Mouse (Mus musculus): Measurements from ENCODE around the gene Plxdc1.
A peak's percentile ranks its signal among the peaks of the same experiment; 100 is the strongest.

The Plxdc1 gene

DNA sequence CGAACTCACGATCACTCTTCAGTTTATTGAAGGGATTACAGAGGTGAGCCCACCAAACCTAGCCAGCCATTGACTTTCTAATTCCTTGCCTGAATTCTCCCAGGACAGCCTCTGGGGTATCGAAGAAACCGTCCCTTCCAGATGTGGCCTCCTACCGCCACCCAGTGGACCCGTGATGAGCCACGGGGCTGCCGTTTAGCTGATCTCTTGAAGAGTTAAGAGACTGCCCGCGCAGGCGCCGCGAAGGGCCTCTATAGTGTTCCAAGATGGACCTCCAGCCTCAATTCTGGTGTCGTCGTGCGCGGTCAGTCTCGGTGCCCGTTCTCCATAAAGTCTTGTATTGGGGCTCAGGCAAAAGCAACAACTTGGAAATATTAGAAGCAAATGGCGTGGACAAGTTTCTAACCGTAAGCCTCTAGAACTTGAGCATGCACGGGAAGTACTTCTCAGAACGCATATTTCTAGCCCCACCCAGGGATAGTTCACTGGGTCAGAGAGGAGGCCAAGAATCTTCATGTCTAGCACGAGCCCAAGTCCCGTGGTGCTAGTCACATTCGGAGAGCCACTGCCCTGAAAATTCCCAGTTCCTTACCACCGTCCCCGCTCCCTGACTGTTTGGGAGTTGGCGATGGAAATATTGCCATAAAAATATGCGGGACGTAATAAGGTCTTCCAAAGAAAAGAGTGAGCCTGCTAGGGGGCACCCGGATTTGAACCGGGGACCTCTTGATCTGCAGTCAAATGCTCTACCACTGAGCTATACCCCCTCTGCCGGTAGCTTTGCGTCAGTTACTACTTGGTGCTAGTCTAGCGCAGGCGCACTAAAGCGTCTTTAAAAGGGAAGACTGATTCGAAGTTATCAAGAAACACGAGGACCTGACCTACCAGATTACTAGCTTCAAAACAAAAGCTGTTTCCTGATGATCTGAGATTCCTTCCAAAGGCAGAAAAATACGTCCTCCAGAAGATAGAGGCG is 1.6 kb upstream of the Plxdc1 start:
- DNase-seq, result peak; percentile 95

DNA sequence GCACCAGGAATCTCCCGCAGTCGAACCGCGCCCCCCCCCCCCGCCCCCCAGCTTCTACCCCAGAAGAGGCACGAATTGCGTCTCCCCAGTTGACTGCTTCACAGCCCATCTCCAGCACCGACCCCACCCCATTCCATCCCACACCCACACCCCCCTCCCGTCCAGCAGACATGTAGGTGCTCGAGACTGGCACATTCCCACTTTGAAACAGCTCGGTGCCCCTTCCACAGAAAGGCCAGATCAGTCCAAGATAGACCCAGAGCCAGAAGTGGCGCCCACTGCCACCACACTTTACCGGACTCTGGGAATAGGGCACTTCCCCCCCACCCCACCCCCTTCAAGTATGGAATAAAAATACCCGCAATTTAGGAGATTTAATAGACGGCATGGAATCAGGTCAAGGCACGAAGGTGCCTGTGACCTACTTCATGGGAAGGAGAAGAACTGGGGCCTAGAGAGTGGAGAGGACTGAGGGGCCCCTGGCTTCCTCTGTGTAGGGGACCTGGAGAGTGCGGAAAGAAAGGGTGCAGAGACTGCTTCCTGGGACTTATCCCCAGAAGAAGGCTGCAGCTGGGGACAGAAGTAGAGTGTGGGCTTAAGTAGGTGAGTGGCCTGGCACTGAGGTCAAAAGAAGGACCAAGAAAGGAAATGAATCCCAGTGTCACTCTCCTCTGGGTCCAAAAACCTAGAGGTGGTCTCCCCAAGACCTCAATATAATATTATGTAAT is 658 bp upstream of the Plxdc1 start:
- no peak for DNase-seq

DNA sequence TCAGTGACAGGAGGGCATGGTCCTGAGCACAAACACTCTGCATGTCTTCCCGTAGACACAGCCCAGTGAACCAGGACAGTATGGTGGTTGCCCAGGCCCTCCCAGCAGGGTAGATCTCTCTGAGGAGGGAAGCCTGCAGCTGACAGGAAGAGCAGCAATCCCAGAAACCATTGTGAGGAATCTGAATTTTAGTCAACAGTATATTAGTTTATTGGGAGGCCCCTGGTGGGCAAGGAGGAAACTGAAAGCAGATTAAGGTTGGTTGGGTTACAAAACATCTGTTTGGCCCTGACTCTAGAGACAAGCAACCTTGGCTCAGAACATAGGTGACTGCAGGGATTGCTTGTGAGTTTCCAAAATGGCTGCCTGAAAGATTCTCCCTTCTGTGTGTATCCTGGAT is 2.3 kb downstream of the Plxdc1 start:
- no peak for DNase-seq

DNA sequence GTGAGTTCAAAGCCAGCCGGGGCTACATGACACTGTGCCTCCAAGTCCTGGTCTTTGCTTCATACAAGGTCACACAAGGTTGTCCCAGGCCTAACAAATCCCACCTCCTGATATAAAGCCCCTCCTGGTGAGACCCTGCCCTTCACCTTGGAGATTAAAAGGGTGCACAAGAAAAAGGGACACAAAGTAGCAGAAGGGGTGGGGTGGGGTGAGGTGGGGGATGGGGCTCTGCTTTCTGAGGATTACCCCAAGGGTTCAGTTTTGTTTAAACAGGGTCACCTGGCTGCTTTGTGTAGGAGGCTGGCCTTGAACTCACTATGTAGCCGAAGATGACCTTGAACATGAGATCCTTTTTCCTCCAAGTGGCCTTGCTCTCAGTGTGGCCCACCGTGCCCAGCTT is 2.7 kb downstream of the Plxdc1 start:
- no peak for DNase-seq

DNA sequence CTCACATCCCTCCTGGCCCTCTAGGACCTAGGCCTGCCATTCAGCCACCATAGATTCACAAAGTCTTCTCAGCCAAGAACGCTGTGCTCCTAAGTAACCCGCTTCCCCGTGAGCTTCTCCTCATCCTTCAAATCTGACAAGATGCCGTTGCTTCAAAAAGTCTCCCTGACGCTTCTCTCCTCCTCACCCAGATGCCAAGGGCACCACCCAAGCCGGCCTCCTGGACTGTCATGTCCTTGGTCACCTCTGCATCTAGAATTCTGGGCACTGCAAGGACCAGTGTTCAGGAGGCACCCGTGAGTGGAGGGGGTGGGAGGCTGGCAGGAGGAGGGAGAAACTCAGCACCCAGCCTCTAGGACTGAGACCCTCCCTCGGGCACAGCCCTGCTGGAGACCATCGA is 3.5 kb downstream of the Plxdc1 start:
- DNase-seq, result no peak

DNA sequence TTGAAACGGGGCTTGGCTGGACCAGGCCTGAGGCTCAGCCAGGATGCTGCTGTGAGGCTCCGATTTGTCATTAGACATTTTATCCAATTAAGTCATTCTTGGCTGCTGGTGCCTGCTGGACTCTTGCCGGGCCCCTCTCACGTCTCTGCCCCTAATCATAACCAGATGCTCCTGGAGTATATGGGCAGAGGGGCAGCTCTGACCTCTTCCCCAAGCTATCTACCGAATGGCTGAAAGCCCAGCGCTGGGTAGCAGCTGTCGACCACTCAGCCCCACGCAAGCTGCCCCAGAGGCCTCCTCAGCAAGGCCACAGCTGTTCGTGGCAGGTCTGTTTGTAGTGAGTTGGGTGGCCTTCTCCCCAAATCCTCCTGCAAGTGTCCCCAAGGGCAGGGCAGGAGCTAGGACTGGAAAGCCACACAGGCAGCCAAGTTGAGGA is 5.7 kb downstream of the Plxdc1 start:
- DNase-seq, result peak; percentile 21 to 48

DNA sequence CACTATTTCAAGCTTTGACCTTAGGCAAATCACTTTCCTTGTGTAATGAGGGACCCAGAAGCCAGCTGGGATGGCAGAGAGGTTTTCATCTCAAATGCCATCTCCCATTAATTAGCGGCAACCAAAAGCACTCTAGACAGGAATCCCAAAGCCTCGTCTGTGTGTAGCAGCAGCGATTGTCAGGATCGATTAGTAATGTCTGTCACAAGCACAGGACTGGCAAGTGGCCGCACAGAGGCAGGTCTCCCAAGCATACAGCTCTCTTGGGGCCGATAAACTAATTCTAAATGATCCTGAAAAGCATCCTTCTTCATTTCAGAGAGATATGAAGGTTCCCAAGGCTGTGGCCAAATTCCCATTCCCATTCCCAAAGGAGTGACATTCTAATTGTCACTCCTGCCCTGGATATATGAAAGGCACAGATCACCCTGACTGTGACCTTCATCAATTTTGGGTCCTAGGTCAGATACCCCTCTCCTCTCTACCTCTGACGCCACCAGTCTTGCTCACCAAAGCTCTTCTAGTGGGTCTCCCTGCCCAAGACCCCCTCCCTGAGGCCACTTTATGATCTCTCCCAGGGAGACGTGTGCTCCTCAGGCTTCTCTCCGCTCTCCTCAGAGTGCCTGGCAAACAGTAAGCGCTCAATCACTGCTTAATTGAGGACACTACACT is 6.3 kb downstream of the Plxdc1 start:
- DNase-seq, result no peak

DNA sequence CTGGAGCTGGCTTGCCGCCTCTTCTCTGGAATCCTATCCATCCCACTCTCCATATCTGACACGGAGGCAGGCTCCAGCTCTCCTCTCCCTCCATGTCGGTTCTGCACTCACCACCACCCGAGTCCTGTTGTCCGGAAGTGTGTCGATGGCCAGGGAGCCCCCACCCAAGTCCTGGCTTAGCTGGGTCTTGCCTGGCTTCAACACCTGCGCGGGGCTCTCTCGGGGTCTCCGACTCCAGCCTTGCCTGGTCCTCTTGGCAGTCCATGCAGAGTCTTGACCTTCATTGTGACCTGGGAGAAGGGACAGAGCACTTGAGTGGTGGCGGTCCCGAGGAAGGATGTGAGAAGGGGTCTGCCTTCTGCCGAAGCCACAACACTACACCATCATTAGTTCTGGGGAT is 7.9 kb downstream of the Plxdc1 start:
- no peak for DNase-seq

DNA sequence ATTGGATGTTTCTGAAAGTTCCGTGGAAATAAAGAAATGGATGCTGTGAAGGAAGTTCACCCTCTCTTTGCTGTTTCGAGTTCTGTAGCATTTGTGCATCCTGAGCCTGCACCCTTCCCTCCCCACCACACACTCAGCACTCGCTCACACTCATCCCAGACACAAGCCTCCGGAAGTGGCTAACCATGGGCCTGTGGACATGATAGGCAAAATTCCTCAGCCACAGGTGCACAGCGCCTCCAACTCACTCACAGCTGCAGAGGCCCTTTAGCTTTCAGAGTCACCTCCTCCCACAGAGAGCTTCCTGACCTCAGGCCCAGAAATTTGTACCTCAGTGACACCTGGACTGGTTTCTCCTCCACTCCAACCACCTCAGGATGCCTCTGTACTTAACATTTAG is 8.4 kb downstream of the Plxdc1 start:
- DNase-seq, result no peak

DNA sequence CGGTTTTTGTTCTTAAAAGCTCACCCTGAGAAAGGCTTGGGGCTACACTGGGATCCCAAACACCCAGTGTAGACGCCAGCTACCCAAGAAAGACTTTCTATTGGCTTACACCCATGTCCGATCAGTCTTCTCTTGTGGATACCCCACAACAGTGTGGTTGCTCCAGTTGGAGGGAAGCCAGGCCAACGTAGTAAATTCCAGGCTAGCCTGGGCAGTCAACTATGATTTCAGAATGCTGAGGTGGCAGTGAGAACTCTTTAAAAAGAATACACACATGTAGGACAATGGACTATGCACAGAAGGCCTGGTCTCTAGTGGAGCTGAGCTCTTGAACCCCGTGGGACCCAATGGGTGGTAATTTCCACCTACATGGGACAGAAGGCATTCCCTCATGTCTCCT is 11.5 kb downstream of the Plxdc1 start:
- no peak for DNase-seq

DNA sequence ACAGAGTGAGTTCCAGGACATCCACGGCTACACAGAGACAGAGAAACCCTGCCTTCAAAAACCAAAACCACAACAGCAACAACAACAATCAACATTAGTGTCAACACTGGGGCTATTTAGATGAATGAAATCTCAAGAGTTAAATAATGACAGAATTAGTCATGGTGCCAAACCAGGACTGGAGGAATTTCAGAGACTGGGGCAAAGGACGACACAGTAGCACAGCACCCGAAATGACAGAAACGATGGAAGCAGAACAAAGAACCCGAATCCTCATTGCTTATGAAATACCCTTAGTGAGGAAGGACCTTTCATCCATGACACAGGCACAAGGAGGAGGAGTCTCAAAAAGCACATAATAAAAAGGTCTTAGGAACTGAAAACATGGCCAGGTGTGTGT is 12.1 kb downstream of the Plxdc1 start:
- DNase-seq, result no peak

DNA sequence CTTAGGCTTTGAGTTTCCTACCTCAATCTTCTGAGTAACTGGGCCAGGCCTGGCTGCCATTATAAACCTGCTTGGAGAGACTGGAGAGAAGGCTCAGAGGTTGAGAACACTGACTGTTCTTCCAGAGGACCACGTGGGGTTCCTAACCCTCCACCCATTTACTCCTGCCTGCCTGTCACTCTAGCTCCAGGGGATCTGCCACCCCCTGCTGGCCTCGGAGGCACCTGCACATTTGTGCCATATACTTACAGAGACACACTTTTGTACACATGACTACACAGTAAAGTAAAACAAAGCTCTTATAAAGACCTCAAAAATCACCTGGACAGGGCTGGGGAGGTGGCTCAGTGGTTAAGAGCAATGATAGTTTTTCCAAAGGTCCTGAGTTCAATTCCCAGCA is 13.8 kb downstream of the Plxdc1 start:
- no peak for DNase-seq

DNA sequence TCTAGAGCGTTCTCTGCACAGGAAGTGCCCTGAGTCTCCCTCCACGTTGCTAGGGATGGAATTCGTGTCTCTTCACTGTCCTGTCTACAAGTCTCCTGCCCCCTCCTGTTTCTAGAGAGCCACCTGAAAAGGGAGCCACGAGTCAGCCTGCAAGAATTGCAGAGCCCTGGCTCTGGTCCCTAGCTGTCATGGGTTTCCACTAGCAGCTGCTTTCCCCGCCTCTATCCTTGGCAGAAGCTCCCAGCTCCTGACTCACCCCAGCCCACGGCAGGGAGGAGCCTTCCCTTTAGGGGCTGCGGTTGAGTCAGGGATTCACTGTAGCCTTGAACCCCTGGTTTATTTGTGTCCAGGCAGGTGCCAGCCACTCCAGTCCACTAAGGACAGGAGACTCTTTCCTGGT is 15.0 kb downstream of the Plxdc1 start:
- peak; percentile 62 to 76 for DNase-seq

DNA sequence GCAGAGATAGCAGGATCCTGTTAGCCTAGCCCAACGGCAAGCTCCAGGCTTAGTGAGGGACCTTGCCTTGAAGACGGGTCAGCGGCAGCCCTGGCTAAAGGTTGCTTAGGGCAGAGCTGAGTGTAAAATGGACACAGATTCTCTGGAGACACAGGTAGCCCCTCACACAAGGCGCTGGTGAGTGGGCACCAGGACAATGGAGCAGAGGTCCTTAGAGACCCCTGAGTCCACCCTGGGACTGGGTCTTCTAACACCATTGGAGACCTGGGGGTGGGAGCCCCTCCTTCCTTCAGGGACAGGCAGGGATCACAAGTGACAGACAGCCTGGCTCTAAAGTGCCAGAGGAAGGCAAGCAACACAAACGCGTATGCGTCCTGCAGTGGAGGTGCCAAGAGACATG is 15.5 kb downstream of the Plxdc1 start:
- peak in 1 of 2 experiments; percentile 15 for DNase-seq

DNA sequence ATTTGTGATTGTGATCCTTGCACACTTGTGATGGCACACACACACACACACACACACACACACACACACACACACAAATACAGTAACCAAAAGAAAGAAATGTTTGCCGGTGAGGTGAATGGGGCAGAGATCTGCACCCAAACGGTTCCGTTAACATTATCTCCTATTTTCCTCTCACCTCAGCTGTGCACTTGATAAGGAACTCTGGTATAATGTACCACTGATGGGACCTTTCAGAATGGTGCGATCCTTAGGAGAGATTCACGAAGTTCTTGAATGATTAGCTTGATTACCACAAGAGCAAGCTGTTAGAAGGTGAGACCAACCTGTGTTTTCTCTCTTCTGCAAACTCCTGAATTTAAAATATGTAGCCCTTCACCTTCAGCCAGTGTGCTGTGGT is 17.9 kb downstream of the Plxdc1 start:
- DNase-seq, result no peak

DNA sequence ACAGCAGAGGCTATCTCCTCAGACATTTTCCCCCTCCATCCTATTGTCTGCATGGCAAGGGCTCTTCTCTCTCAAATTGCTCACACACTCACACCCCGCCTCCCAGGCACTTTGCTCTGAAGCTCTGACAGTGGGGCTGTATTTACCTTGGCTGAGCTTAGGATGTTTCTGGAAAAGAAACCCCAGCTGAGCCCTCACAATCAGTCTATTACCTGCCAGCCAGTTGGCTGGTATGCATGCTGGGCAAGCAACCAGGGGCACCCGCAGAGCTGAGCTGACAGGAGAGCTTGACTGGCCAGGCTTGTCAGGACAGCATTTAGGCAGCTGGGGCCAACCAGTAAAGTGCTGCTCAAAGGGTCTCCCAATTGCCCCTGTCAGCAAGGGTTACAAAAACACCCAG is 19.1 kb downstream of the Plxdc1 start:
- DNase-seq, result no peak

DNA sequence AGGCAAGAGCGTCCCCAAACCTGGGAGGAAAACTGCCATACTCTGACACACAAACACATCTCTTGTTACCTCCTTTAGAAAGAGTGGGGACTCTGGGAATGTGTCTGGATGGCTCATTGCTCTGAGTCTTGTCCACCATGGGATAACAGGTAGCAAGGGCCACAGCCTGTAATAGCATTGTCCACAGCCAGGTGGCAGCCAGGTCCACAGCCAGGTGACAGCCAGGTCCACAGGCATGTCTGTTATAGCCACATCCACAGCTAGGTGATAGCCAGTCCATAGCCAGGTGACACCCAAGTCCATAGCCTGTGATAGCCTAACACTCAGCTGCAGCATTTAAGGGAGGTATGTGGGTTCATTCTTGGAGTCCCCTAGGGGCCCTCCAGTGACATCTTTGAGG is 25.3 kb downstream of the Plxdc1 start:
- DNase-seq, result peak in 1 of 2 experiments; percentile 38

DNA sequence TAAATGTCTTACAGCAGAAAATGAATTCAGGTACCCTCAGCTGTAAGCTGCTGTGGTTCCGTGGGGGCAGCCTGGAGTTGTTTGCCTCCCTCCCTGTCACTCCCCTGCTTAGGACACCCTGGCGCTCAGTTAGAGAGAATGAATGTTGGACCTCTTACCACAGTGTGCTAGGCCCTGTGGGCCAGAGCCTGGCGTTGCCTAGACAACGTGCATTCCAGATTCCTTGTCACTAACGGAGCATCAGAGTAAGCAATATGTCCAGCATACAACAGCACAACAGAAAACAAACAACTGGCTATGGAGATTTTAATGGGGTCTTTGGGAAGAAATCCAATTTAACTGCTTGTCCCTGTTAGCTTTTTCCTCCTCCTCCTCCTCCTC is 27.0 kb downstream of the Plxdc1 start:
- DNase-seq, result no peak

DNA sequence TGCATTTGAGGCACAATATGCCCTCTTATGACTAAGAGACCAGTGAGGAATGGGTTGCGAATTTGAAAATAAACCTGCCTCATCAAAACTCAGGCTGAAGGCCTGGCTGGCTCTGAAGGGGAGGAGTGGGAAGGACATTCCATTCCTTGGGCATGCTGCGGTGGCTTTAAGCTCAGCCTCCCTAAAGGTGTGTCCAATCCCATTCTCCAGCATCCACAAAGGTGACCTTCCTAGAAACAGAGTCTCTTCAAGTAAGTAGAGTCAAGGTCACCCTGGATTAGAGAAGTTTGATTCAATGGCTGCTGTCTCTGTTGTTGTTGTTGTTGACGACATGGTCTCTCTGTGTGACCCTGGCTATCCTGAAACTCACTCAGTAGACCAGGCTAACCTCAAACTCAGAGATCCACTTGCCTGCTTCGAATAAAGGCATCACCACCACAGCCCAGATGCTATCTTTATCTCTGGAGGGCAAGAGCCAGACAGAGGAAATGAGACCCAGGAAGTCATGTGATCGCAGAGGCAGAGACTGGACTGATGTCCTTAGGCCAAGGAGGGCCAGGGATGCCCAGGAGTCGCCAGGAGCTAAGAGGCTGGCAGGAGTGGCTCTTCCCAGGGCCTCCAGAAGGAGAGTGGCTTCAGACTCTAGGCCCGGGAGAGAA is 27.5 kb downstream of the Plxdc1 start:
- DNase-seq, result no peak

DNA sequence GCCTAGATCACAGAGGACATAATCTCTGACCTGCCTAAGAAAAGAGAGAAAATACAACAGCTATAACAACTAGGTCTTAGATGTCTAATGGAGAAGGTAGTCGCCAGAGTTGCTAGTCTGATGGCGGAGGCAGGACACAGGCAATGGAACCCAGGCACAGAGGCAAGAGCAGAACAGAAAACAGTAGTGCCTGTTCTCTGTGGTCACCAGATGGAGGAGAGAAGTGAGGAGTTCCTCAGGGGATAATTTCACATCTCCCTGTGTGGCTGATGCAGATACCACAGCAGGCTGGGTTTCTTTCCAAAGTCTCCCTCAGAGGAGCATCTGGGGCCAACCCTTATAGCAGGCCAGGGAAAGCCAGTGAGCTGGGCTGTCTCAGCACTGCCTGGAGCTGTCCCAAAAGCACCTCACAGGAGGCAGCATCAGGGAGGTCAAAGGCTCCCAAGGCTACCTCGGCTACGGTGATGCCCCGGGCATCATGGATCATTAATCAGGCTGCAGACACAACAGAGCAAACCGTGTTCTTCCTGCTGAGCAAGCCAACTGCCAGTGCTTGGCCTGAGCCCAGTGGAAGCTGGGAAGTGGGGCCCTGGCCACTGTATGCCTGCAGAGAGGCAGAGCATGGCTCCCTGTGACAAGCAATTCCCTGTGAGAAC is 29.2 kb downstream of the Plxdc1 start:
- no peak for DNase-seq

DNA sequence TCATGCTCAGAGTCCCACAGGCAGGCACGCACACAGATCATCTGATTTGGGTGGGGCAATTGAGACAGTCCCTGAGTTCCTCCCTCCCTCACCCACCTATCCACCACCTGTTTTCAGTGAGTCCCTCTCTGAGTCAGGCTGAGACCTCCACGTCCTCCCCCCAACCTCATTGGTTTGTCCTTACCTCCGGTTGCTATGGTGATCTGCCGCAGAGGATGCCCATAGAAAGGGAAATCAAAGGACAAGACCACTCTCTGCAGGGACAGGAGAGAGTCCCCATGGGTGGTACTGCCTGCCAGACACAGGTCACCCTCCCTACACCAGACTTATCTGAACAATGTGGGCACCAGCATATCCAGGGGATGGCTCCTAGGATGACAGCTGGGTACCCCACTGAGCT is 30.3 kb downstream of the Plxdc1 start:
- no peak for DNase-seq

DNA sequence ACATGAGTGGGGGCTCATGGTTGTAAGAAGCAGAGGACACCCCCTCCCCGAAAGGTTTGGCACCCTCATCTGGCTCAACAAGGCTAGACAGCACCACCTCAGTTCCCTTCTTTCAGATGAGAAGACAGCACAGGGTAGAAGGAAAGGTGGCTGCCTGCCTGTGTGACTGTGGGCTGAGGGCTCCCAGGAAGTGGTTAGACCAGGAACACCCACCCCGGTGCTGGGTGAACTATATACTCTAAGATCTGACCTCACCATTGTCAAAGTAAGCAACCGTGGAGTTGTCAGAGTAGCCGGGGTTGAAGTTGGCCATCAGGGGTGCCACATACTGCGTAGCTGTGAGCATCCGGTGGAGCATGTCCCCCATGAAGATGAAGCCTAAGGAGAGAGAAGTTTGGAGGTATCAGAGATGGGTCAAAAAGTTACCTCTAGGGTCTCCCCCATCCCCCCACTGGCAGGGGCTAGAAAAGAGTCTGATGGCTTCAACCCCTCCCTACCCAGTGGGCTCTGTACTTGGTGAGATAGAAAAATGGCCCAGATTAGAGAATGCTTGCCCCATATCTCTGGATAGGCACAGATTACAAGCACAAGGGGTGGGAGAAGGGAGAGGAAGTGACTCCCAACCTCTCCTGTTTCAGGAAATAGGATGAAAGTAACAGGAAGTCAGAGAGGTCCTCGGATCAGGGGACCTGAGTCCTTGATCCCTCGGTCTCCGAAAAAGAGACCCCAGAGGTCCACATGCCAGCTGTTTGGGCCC is 30.9 kb downstream of the Plxdc1 start:
- DNase-seq, result no peak

Data from lung, postnatal 4 days (tissue).